In genomic region chrX:42068875-42069257, GRCm38 (mm10) we compare ENCODE assay signal across 8 mouse cellular contexts. TPM values are rescaled to one million over a fixed set of nuclear protein-coding genes. Genes with fewer than 3 reads are reported as not detected.
DNase-seq lines count a peak whose midpoint lies in the region; ATAC-seq and TF ChIP-seq lines count a peak whose summit lies in the region.

No protein-coding gene starts in this region.

- 12% methylated on average over 3 of the region's 3 CpGs for WGBS in heart, adult 2 months
- 32% methylated on average over 3 of the region's 3 CpGs for WGBS in forebrain, embryonic 16.5 days
- 17% methylated on average over 3 of the region's 3 CpGs for WGBS in limb, embryonic 12.5 days
- 24% methylated on average over 3 of the region's 3 CpGs for WGBS in midbrain, embryonic 15.5 days

- no peak for TF ChIP-seq POLR2A in heart, adult 2 months (IDR thresholded peaks at IDR 0.05; ENCODE audit: insufficient read depth, low read depth, low read length)

- H3K9ac ChIP-seq in heart, adult 2 months (ENCODE audit: low read depth, low read length): peak overlapping the region; percentile 36
- H3K9ac ChIP-seq in forebrain, embryonic 16.5 days (replicated peaks; ENCODE audit: low read depth, low read length): peak overlapping the region; percentile 54
- peak overlapping the region; percentile 52 for H3K9ac ChIP-seq in limb, embryonic 12.5 days (replicated peaks)
- H3K9ac ChIP-seq in midbrain, embryonic 15.5 days: peak overlapping the region; percentile 58

- no peak for TF ChIP-seq CTCF in heart, adult 2 months (IDR thresholded peaks at IDR 0.05)

- intact Hi-C loops in heart, adult 2 months (cut with DNase I): loop anchor here (1.0 kb wide), 2 partner anchors 36 to 82 kb away; no protein-coding TSS in a partner anchor

- ATAC-seq in forebrain, embryonic 16.5 days: peak; percentile 10; the same call in 1 of the 2 replicates
- no peak; the same call in 1 of the 2 replicates for ATAC-seq in limb, embryonic 12.5 days (ENCODE audit: insufficient number of reproducible peaks, insufficient read depth, low FRiP score, low TSS enrichment, low read depth)
- peak; percentile 7 for ATAC-seq in midbrain, embryonic 15.5 days (replicated peaks)

- no peaks in the 10 kb centered on the region for H3K9me3 ChIP-seq in forebrain, embryonic 16.5 days (ENCODE audit: control insufficient read depth, low read length)
- no peaks in the 10 kb centered on the region for H3K9me3 ChIP-seq in limb, embryonic 12.5 days
- no peaks in the 10 kb centered on the region for H3K9me3 ChIP-seq in midbrain, embryonic 15.5 days

- H3K27ac ChIP-seq in heart, adult 2 months: peak overlapping the region; percentile 91
- peak overlapping the region; percentile 72 for H3K27ac ChIP-seq in forebrain, embryonic 16.5 days (ENCODE audit: low read length)
- H3K27ac ChIP-seq in limb, embryonic 12.5 days: peak overlapping the region; percentile 94
- peak overlapping the region; percentile 92 for H3K27ac ChIP-seq in midbrain, embryonic 15.5 days

- H3K4me2 ChIP-seq in forebrain, embryonic 16.5 days (ENCODE audit: low read length): peak overlapping the region; percentile 44
- H3K4me2 ChIP-seq in limb, embryonic 12.5 days: peak overlapping the region; percentile 49
- peak overlapping the region; percentile 49 for H3K4me2 ChIP-seq in midbrain, embryonic 15.5 days

- no peaks in the 10 kb centered on the region for H3K79me2 ChIP-seq in heart, adult 2 months (replicated peaks; ENCODE audit: control insufficient read depth, insufficient read depth, low read length)

- no peaks in the 10 kb centered on the region; the same call in none of the 2 replicates for H3K4me1 ChIP-seq in heart, adult 2 months (ENCODE audit: control insufficient read depth, insufficient read depth, low read length)
- H3K4me1 ChIP-seq in forebrain, embryonic 16.5 days (replicated peaks; ENCODE audit: control insufficient read depth, insufficient read depth, low read length): peaks cover 5% of the 10 kb centered on the region; the same call in 1 of the 2 replicates
- H3K4me1 ChIP-seq in limb, embryonic 12.5 days (replicated peaks): peaks cover 4% of the 10 kb centered on the region
- H3K4me1 ChIP-seq in midbrain, embryonic 15.5 days: peaks cover 4% of the 10 kb centered on the region

- peak overlapping the region; percentile 55 for H3K4me3 ChIP-seq in heart, adult 2 months
- H3K4me3 ChIP-seq in forebrain, embryonic 16.5 days (replicated peaks; ENCODE audit: low read length): peak overlapping the region; percentile 52
- peak overlapping the region; percentile 44 for H3K4me3 ChIP-seq in limb, embryonic 12.5 days (replicated peaks)
- peak overlapping the region; percentile 53 for H3K4me3 ChIP-seq in midbrain, embryonic 15.5 days

- DNase-seq in heart, adult 2 months: no peak
- DNase-seq in heart, adult 18-20 months: no peak
- peak; percentile 52 for DNase-seq in NIH3T3 (ENCODE audit: low read depth)
- no peak for DNase-seq in adrenal gland, postnatal 36 days
- no peak for DNase-seq in cerebellum, adult 9-10 months

- H3K36me3 ChIP-seq in heart, adult 2 months (ENCODE audit: control insufficient read depth, insufficient read depth, low read length): peaks cover 2% of the 10 kb centered on the region; the same call in 1 of the 2 replicates
- no peaks in the 10 kb centered on the region for H3K36me3 ChIP-seq in forebrain, embryonic 16.5 days (ENCODE audit: control insufficient read depth, insufficient read depth)
- peaks cover 5% of the 10 kb centered on the region for H3K36me3 ChIP-seq in limb, embryonic 12.5 days
- H3K36me3 ChIP-seq in midbrain, embryonic 15.5 days (replicated peaks): no peaks in the 10 kb centered on the region

- H3K27me3 ChIP-seq in heart, adult 2 months (ENCODE audit: control insufficient read depth, insufficient read depth, low read length): no peaks in the 10 kb centered on the region
- no peaks in the 10 kb centered on the region for H3K27me3 ChIP-seq in forebrain, embryonic 16.5 days (replicated peaks; ENCODE audit: control insufficient read depth, insufficient read depth, low read length)
- H3K27me3 ChIP-seq in limb, embryonic 12.5 days: no peaks in the 10 kb centered on the region
- H3K27me3 ChIP-seq in midbrain, embryonic 15.5 days (replicated peaks): no peaks in the 10 kb centered on the region

- no peak for TF ChIP-seq EP300 in heart, adult 2 months (IDR thresholded peaks at IDR 0.05; ENCODE audit: insufficient read depth, low read depth, low read length)

RNA-seq across cellular contexts. Expression of gene Xiap, which starts 9.4 kb away (rescaled TPM):
- total RNA-seq in heart, adult 2 months (2021): 10 to 100 TPM; 25.8 to 29.3 TPM
- polyA plus RNA-seq in heart, adult 2 months (2012; rRNA removed): 6.3 and 14.8 TPM in 2 replicates
- 10 to 100 TPM; 26.6 to 28.5 TPM for total RNA-seq in heart, adult 18-20 months (2021)
- polyA plus RNA-seq in forebrain, embryonic 16.5 days (2015; fragmentation: Nextera tagmentation; extraction: Ambion mirVana): 10.5 and 10.6 TPM in 2 replicates
- 12.5 and 14.8 TPM in 2 replicates for polyA plus RNA-seq in limb, embryonic 12.5 days (2016; fragmentation: Nextera tagmentation; extraction: Ambion mirVana)
- 10.5 and 11.6 TPM in 2 replicates for polyA plus RNA-seq in midbrain, embryonic 15.5 days (2015; fragmentation: Nextera tagmentation; extraction: Ambion mirVana)
- total RNA-seq in adrenal gland, postnatal 36 days (2021): 10 to 100 TPM; 54.1 to 62.9 TPM
